Mouse (Mus musculus): Measurements from ENCODE around the gene Klhdc10.

- no peak for TF ChIP-seq CTCF (IDR thresholded peaks at IDR 0.05; ENCODE audit: extremely low read depth, insufficient read depth, insufficient read length, insufficient replicate concordance)
- TF ChIP-seq POLR2A (IDR thresholded peaks at IDR 0.05; ENCODE audit: low read depth, low read length): no peak
These were observed 952 bp upstream of the Klhdc10 start for GRCm38 (mm10) chr6:30400716-30401115.

Measured in spleen, adult 2 months (tissue).